Mouse (Mus musculus) midbrain, embryonic 13.5 days (tissue): ENCODE data around the gene Gm42906. TPM values are rescaled to one million over a fixed set of nuclear protein-coding genes. Genes with fewer than 3 reads are reported as not detected.

Experiments
- ATAC-seq: fragments of 200-750 bp; cut with Nextera tagmentation; 2 replicates; pipeline ENCODE4 v1.8.0; 2017; ENCODE audit warnings: mild to moderate bottlenecking, moderate TSS enrichment, moderate library complexity
- H3K27ac ChIP-seq: fragments of 300-500 bp; sonication (generic); 2 replicates; pipeline ENCODE4 v1.5.1; 2015; ENCODE audit warnings: inconsistent platforms, mild to moderate bottlenecking, moderate library complexity
- H3K27me3 ChIP-seq: fragments of 300-500 bp; sonication (generic); 2 replicates; pipeline ENCODE4 v1.6.1; 2015; ENCODE audit warnings: mild to moderate bottlenecking, inconsistent platforms
- H3K36me3 ChIP-seq: fragments of 300-500 bp; sonication (generic); 2 replicates; pipeline ENCODE4 v1.6.1; 2015; ENCODE audit warnings: mild to moderate bottlenecking, inconsistent platforms
- H3K4me1 ChIP-seq: fragments of 300-500 bp; sonication (generic); replicated peaks from 2 replicates; pipeline ENCODE4 v1.6.1; 2015; ENCODE audit warnings: inconsistent platforms
- H3K4me2 ChIP-seq: fragments of 300-500 bp; sonication (generic); replicated peaks from 2 replicates; pipeline ENCODE4 v1.6.1; 2015; ENCODE audit warnings: moderate library complexity, mild to moderate bottlenecking, inconsistent platforms
- H3K4me3 ChIP-seq: fragments of 300-500 bp; sonication (generic); replicated peaks from 2 replicates; pipeline ENCODE4 v1.5.1; 2015; ENCODE audit warnings: mild to moderate bottlenecking, inconsistent platforms
- H3K9ac ChIP-seq: fragments of 300-500 bp; sonication (generic); replicated peaks from 2 replicates; pipeline ENCODE4 v1.6.1; 2015; ENCODE audit warnings: mild to moderate bottlenecking, inconsistent platforms
- H3K9me3 ChIP-seq: fragments of 300-500 bp; sonication (generic); 2 replicates; pipeline ENCODE4 v1.6.1; 2016; ENCODE audit warnings: mild to moderate bottlenecking, inconsistent platforms
- WGBS: fragments of 180-500 bp; shearing (Covaris S2); methylation state at CpG from one replicate; pipeline ENCODE4 v1.1.7; 2015; 5-methylcytosine and 5-hydroxymethylcytosine counted together
- polyA plus RNA-seq: library from polyadenylated mRNA; unstranded; fragments of >200 nt; fragmentation: Nextera tagmentation; extraction: Ambion mirVana; gene quantifications from 2 replicates; pipeline ENCODE4 v1.2.1, GENCODE M21; 2015

Gene Gm42906
- polyA plus RNA-seq, 1 experiment from 2014 or later, result not detected

DNA sequence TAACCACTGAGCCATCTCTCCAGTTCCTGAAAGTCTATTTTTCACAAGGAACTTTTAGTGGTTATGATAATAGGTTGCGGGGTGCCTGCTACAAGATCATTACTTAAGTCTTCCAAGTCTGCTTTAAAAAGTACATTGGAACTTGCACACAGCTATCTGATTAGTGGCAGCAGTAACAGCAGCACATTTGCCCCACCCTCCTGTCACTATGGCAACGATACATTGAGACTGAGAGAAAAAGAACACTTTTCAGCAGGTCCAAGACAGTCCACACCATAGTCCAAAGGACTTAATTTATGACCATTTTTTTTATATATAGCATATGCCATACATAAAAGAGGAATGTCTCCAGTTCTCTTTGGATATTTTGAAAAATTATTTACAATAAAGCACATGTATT, 181.7 kb downstream of the Gm42906 start:
- Histone ChIP-seq H3K27ac (no peak overlapping the region), H3K4me2 (no peak overlapping the region), H3K4me1 (no peaks in the 10 kb centered on the region), H3K27me3 (no peaks in the 10 kb centered on the region), H3K9ac (no peak overlapping the region), H3K4me3 (no peak overlapping the region), H3K9me3 (no peaks in the 10 kb centered on the region), H3K36me3 (no peaks in the 10 kb centered on the region)
- 90% methylated on average over 2 of the region's 2 CpGs for WGBS
- ATAC-seq, result no peak

DNA sequence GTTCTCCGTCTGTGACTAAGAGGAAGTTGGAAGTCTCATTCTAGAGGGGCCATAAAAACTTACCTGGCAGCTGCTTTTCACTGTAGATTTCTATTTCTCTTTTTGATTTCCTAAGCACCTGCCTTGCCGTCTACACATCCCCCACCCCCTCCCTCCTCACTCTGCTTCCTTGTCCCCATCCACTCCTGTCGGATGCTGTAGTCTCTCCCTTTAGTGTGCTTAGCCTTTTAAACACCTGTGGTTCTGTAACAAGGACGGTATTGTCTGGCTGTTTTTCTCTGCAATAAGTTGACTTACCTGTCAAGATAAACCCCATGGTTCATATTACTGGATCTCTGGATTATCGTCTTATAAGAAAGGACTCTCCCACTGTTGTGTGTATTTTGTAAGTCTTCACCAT, 182.4 kb downstream of the Gm42906 start:
- ATAC-seq, result no peak

DNA sequence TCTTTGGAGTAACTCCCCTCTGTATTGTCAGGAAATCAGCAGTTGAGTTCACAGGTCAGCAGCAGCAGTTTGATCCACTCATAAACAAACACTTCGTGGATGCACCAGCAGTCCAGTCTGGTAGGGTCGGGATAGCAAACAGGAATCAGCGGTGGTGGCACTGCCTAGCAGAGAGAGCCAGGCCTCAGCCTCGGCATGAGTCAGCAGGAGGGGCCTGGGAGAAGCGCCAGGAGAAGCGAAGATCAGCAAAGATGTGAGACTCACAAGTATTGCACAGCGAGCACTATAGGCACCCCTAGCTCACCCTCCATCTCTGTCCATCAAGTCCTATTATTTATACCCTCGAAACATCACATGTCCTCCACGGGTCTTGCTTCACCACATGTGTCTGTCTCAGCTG, 189.2 kb downstream of the Gm42906 start:
- H3K36me3 ChIP-seq, result no peaks in the 10 kb centered on the region
- H3K9me3 ChIP-seq, result no peaks in the 10 kb centered on the region
- no peak overlapping the region for H3K4me2 ChIP-seq
- ATAC-seq, result no peak
- no peak overlapping the region for H3K27ac ChIP-seq
- H3K4me1 ChIP-seq, result peaks cover 3% of the 10 kb centered on the region; the same call in 1 of the 2 replicates
- WGBS, result 82% methylated on average over 9 of the region's 9 CpGs
- H3K9ac ChIP-seq, result no peak overlapping the region
- H3K27me3 ChIP-seq, result peaks cover 15% of the 10 kb centered on the region
- no peak overlapping the region for H3K4me3 ChIP-seq

More for the DNA sequence above, 182.4 kb downstream of the Gm42906 start:
- no peak overlapping the region for H3K9ac ChIP-seq
- H3K27ac ChIP-seq, result no peak overlapping the region
- WGBS, result 95% methylated on average over 5 of the region's 5 CpGs
- H3K27me3 ChIP-seq, result no peaks in the 10 kb centered on the region
- H3K4me2 ChIP-seq, result no peak overlapping the region
- no peaks in the 10 kb centered on the region for H3K9me3 ChIP-seq
- H3K36me3 ChIP-seq, result no peaks in the 10 kb centered on the region
- H3K4me1 ChIP-seq, result no peaks in the 10 kb centered on the region
- no peak overlapping the region for H3K4me3 ChIP-seq

DNA sequence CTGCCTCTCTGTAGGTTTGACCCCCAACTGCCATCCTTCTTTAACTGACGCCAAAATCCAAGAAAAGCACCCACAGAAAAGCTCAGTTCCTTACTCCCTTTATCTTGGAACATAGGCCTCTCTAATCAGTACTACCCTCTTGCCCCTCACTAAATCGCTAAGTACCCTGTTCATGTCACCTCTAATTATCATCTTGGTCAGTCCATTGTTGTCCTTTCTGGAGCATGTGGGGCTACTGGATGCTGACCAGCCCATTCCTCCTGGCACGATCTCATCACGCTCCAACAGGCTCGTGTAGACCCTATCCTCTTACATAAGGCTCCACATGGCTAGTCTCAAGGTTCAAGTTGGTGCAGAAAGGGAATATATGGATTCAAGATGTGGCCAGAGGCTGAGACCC, 191.6 kb downstream of the Gm42906 start:
- WGBS, result 74% methylated on average over 5 of the region's 5 CpGs
- Histone ChIP-seq H3K9me3 (no peaks in the 10 kb centered on the region), H3K9ac (no peak overlapping the region), H3K4me2 (no peak overlapping the region), H3K27me3 (peaks cover 26% of the 10 kb centered on the region), H3K4me3 (no peak overlapping the region), H3K27ac (no peak overlapping the region), H3K4me1 (peaks cover 11% of the 10 kb centered on the region), H3K36me3 (no peaks in the 10 kb centered on the region)
- ATAC-seq, result no peak

DNA sequence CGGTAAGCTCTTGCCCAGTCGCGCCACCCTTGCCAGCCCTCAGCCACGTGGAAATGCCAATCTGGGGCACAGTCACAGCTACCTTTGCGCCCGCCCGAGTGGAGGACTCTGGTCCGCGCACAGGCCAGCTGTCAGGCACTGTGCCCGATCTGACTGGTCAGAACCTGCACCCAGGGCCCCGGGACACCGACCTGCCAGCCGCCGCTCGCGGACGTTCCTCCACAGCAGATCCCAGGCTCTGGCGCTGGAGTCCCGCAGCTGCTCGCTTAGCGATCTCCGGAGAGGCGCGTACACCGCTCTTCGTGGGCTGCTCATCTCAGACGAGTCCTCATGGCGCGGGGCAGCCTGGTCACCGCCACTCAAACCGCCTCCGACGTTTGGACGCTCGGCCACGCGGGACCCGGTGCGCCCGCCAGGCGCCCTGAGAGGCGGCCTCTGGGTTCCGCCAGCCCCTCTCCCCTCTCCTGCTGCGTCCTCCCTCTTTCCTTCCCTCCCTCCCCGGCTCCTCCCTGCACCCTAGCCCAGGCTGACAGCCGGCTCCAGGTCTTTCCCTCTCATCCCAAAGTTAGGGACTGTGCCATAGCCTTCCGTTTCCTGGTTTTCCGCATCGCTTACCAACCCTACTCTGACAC, 194.4 kb downstream of the Gm42906 start, which contains the start of gene Stard13:
Gene Stard13 (minus strand): TSS at position 437 of the 632 bp plus-strand sequence.
- Histone ChIP-seq H3K4me1 (peaks cover 11% of the 10 kb centered on the region), H3K36me3 (no peaks in the 10 kb centered on the region), H3K9ac (peak within 1 kb of the TSS; percentile 65), H3K9me3 (no peaks in the 10 kb centered on the region), H3K27ac (no peak within 1 kb of the TSS), H3K4me3 (peak within 1 kb of the TSS; percentile 47), H3K4me2 (peak within 1 kb of the TSS; percentile 92), H3K27me3 (peaks cover 26% of the 10 kb centered on the region)
- 1% methylated on average over 49 of the region's 49 CpGs for WGBS
- ATAC-seq, result peak; percentile 86

DNA sequence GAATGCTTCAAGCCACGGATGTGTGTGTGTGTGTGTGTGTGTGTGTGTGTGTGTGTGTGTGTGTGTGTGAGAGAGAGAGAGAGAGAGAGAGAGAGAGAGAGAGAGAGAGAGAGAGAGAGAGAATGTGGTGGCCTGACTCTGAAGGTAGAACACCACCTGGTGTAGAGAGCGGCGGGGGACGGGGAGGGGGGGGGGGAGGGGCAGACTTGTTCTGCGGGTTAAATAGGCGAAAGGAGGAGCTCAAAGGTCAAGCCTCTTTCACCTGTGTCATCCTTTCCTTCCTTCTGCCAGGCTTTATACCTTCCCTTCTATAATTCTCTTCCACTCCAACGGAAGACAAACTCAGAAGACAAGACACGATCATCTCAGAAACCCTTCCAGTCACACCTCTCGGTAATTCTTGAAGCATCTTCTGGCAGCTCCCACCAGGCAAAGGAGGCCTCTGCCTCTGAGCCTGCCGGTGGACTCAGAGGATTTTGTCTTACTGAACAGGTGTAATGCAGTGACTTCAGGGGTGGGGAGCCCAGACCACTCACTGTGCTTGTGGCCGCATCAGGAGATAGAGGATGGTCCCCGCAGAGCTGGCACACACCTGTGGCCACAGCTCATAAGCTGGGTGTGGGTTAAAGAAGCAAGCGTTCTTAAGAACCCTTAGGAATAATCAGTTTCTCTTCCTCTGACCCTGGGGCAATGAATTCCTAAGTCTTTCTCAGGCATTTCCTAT, 195.2 kb downstream of the Gm42906 start:
- Histone ChIP-seq H3K27ac (no peak overlapping the region), H3K9me3 (no peaks in the 10 kb centered on the region), H3K27me3 (peaks cover 26% of the 10 kb centered on the region), H3K4me3 (peak overlapping the region; percentile 47), H3K36me3 (no peaks in the 10 kb centered on the region), H3K4me2 (peak overlapping the region; percentile 92), H3K9ac (peak overlapping the region; percentile 65; the same call in 1 of the 2 replicates), H3K4me1 (peaks cover 11% of the 10 kb centered on the region)
- 20% methylated on average over 11 of the region's 13 CpGs for WGBS
- no peak for ATAC-seq

DNA sequence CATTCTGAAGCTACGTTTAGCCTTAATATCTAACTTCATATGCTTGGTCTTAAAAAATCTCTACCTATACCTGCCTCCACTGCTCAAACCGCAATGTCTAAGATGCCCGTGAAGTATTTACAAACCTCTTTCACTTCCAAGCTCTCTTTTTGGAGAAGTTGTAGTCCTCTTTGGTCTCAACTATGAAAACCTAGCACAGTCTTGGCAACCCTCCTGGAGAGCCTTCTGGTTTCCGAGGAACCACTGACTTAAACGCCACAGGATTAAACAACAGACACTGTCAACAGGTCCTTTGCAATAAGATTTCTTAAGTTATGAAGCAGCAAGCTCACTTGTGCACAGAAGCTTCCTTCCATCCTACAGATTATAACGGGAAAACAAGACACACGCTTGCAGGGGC, 196.1 kb downstream of the Gm42906 start:
- Histone ChIP-seq H3K4me3 (no peak overlapping the region), H3K36me3 (no peaks in the 10 kb centered on the region), H3K4me2 (no peak overlapping the region), H3K9me3 (no peaks in the 10 kb centered on the region), H3K27ac (no peak overlapping the region), H3K9ac (no peak overlapping the region), H3K27me3 (peaks cover 26% of the 10 kb centered on the region), H3K4me1 (peaks cover 11% of the 10 kb centered on the region)
- 91% methylated on average over 7 of the region's 7 CpGs for WGBS
- ATAC-seq, result no peak

DNA sequence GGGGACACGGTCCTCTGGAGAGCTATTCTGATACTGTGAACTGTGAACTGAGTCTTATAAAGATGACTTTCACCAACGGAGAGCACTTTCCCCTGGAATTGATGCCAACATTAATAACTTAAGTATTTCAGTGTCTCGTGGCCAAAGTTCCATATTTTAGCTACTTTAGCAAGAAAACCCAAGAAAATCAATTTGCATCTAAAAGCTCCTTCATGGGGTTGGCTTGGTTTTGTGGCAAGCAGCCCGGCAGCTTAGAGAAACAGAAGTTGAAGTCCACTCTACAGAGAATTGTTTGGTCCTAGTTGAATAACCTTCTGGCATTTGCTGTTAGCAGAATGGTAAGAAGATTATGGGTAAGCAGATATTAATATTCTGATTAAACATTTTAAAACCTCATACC, 196.6 kb downstream of the Gm42906 start:
- ATAC-seq, result no peak
- Histone ChIP-seq H3K4me1 (peaks cover 11% of the 10 kb centered on the region), H3K4me2 (no peak overlapping the region), H3K4me3 (no peak overlapping the region), H3K9ac (no peak overlapping the region), H3K36me3 (no peaks in the 10 kb centered on the region), H3K9me3 (no peaks in the 10 kb centered on the region), H3K27me3 (peaks cover 26% of the 10 kb centered on the region), H3K27ac (no peak overlapping the region)
- 77% methylated on average over 4 of the region's 4 CpGs for WGBS

DNA sequence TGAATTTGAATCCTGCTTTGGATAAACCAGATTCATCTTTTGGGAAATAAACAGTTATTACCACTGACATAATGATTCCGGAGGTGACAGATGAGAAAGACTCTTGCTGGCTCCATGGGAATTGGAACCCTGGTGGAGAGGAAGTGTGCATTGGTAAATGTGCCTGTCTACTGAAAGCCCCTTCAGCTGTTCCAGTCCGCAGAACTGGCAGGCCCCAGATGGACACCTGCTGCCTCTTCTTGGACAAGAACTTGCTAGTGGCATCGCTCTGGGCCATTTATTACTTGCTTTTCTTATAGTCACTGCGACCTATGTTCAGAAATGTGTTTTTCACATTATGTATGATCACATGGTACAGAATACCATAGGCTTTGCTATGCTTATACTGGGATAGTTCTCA, 197.5 kb downstream of the Gm42906 start:
- Histone ChIP-seq H3K36me3 (no peaks in the 10 kb centered on the region), H3K4me3 (no peak overlapping the region), H3K9ac (no peak overlapping the region), H3K27me3 (peaks cover 24% of the 10 kb centered on the region), H3K4me2 (no peak overlapping the region), H3K4me1 (peaks cover 11% of the 10 kb centered on the region), H3K9me3 (no peaks in the 10 kb centered on the region), H3K27ac (no peak overlapping the region)
- WGBS, result 90% methylated on average over 4 of the region's 4 CpGs
- ATAC-seq, result no peak

DNA sequence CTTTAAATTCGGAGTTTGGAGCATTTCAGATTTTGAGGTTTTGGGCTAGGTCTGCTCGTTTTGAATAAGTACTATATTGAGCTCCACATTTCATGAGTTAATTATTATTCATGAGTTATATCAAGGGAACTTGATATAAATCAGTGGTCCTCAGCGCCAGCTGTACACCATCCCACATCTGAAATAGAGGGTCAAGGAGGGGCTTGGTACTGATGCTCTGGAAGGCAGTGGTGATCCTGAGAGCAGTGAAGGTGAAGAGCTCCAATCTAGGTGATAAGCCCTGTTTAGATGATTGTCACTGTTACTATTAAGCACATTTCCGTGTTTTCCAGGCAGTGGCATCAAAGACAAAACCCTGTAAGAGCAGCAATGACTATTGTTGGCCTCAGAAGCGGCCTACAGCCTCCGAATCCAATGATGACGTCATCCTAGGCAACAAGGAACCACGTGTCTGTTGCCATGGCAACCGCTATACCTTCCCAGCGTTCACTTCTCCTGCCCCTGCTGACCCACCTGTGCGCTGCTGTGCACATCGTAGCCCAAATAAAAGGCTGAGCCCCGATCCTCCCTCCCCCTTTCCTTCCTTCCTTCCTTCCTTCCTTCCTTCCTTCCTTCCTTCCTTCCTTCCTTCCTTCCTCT, 199.5 kb downstream of the Gm42906 start:
- H3K9me3 ChIP-seq, result no peaks in the 10 kb centered on the region
- no peak overlapping the region for H3K4me2 ChIP-seq
- no peaks in the 10 kb centered on the region for H3K36me3 ChIP-seq
- H3K9ac ChIP-seq, result no peak overlapping the region
- peak; percentile 55; the same call in 1 of the 2 replicates for ATAC-seq
- no peak overlapping the region for H3K4me3 ChIP-seq
- peaks cover 7% of the 10 kb centered on the region for H3K4me1 ChIP-seq
- 63% methylated on average over 13 of the region's 13 CpGs for WGBS
- H3K27me3 ChIP-seq, result peaks cover 9% of the 10 kb centered on the region
- no peak overlapping the region for H3K27ac ChIP-seq

DNA sequence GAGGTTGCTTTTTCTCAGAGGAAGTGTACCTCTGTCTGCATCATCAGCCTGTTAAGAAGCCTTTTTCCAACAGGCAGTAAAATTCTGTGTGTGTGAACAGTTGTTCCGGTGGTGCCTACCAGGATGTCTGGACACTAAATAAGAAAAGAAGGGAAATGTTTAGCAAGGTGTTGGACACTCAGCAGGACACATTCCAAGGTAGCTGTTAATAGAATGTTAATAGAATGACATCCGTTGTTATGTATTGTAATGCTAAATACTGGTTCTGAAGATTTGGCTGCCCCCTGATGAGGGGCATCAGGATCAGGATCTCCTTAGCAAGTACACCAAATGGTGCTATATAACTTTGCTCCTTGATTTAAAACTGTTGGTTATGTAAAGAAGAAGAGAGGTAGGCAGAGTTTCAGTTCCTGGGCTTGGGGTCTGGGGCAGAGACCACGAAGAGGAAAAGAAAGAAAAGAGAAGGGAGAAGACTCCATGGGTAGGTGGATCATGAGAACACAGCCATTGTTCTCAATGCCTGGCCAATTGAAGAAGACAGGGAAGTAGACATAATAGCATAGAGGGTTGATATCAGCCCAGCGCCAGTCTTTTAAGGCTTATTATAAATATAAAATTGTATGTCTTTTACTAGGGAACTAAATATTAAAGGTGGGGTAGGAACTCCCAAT, 204.1 kb downstream of the Gm42906 start:
- Histone ChIP-seq H3K4me1 (peaks cover 2% of the 10 kb centered on the region), H3K4me3 (no peak overlapping the region), H3K4me2 (no peak overlapping the region), H3K36me3 (no peaks in the 10 kb centered on the region), H3K9me3 (no peaks in the 10 kb centered on the region), H3K9ac (no peak overlapping the region), H3K27ac (no peak overlapping the region), H3K27me3 (no peaks in the 10 kb centered on the region)
- no peak for ATAC-seq
- WGBS, result 65% methylated on average over 4 of the region's 4 CpGs

DNA sequence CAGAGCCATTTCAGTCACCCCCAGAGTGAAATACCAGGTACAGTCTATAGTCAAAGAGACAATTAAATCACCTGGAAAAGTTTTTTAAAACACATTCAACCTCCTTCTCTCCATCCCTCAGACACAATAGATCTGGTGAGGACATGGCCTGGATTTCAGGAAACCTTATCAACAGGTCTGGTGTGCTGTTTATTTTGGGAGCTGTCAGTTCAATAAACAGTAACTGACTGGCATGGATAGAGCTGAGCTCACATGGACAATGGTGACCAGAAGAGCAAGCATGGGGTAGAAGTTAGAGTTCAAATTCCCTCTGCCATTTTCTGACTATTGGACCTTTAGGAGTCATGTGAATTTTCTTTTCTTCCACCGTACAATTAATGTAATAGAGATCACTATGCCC, 205.2 kb downstream of the Gm42906 start:
- peaks cover 6% of the 10 kb centered on the region for H3K4me1 ChIP-seq
- no peak for ATAC-seq
- H3K27ac ChIP-seq, result no peak overlapping the region
- 94% methylated on average over 1 of the region's 1 CpGs for WGBS
- H3K36me3 ChIP-seq, result no peaks in the 10 kb centered on the region
- no peaks in the 10 kb centered on the region for H3K27me3 ChIP-seq
- no peak overlapping the region for H3K9ac ChIP-seq
- H3K4me3 ChIP-seq, result no peak overlapping the region
- H3K4me2 ChIP-seq, result no peak overlapping the region
- no peaks in the 10 kb centered on the region for H3K9me3 ChIP-seq
